Mouse (Mus musculus) cerebellum, postnatal 4 days (tissue): ENCODE data around the gene Olfr1217.
"Not testable (repeated sequence)": the region's sequence is repeated elsewhere in the genome, so short reads cannot be mapped to it uniquely, and the experiment has no call there.

ENCODE experiments used
- DNase-seq, 2 experiments: peaks; one replicate each; pipeline ENCODE4 v3.0.0; 2022; ENCODE audit warnings: low spot score in 2 of 2, mixed read lengths in 1 of 2

Gene Olfr1217

DNA sequence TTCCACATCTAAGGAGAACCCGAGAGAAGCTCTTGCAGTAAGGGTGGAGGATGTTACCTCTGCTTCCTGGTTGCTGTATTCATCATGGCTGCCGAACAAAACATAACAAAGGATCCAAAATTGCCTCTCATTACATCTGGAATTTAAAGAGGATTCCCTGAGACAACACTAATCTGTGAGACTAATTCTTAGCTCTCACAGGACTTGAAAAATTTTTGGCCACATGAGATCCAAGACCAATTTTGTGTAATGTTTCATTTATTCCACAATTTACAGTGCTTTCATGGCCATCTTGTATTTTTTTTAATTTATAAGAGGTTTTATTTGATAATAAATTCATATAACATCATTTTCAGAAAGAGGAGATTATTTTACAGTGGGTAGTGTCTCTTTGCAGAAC lies at the start of gene Olfr1217:
Gene Olfr1217 (minus strand): TSS at position 101 of the 400 bp plus-strand sequence.
- no peak for DNase-seq

DNA sequence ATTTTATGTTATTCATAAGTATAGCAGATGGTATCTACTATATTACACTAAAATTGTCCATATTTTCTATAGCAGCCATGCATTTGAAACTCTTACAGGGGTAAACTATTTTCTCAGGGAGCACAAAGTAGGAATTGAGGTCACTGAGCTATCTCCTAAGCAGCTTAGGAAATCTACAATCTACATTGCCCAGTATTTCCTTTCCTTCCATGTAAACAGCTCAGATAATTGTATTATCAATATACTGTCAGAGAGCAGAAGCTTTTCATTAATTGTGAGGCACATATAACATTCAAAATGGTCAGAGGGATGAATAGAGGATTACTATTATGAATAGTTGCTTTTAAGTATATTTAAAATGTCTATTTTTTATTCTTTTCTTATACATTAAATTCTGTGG lies 49.6 kb upstream of the Olfr1217 start:
- no peak for DNase-seq

DNA sequence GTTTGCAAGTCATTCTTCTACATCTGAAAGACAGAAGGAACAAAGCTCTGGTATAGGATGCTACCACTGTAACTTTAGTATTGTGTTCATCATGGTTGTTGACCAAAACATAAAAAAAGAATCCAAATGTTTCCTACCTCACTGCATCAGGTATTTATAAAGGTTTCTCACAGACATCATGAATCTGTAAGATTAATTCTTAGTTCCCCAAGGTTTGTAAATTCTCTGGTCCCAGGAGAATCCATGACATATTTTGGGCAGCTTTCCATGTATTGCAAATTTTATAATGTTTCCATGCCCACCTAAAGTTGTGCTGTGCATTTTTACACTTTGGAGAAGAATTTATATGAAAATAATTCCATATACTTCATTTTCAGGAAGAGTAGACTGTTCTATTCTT lies 29.2 kb upstream of the Olfr1217 start, which contains the start of gene Olfr1218:
Gene Olfr1218 (minus strand): TSS at position 101 of the 400 bp plus-strand sequence.
- no peak for DNase-seq

DNA sequence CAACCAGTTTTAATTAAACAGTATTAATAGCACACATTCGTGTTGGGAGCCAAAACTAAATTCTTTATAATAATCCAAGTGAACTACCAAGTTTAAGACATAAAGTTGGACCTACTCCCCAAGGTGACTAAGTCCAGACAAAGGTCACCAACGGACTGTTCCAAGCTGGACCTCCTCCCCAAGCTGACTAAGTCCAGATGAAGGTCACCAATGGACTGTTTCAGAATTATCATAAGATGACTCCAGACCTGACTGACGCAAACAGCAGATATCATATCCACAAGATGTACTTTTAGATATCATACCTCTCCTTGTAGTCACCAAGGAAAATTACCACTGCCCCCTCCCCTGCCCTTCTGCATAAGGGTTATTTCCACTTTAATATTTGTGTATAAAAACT lies 10.4 kb downstream of the Olfr1217 start:
- DNase-seq, result not testable (repeated sequence)

DNA sequence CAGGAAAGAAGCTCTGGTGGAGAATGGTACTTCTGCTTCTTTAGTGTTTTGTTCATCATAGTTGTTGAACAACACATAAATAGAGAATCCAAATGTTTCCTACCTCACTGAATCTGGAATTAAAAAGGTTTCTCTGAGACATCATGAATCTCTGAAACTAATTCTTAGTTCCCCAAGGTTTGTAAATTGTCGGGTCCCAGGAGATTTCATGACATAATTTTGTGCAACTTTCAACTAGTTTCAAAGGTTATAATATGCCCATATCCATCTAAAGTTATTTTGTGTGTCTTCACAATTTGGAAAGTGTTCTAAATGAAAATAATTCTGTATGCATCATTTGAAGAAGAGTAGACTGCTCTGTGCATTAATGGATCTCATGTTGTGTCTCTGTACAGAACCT lies 13.6 kb downstream of the Olfr1217 start, which contains the start of gene Olfr1216:
Gene Olfr1216 (minus strand): TSS at position 101 of the 400 bp plus-strand sequence.
- DNase-seq, result no peak

DNA sequence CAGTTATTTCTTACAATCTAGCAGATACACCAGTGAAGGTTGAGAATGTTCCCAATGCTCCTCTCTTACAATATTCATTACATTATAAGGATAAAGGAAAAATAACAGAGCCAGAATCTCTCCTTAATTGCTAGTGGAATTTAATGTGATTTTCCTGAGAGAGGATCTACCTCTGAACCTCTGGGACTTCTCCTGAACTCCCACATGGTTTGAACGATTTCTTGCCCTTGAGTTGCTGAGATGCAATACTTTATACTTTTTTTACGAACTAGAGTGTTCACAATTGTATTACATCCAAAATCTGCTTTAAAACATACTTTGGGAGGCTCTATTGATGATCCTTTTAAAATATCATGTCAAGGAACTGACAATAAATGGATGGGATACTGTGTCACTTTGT lies 25.0 kb downstream of the Olfr1217 start, which contains the start of gene Olfr1215:
Gene Olfr1215 (minus strand): TSS at position 101 of the 400 bp plus-strand sequence.
- no peak for DNase-seq

DNA sequence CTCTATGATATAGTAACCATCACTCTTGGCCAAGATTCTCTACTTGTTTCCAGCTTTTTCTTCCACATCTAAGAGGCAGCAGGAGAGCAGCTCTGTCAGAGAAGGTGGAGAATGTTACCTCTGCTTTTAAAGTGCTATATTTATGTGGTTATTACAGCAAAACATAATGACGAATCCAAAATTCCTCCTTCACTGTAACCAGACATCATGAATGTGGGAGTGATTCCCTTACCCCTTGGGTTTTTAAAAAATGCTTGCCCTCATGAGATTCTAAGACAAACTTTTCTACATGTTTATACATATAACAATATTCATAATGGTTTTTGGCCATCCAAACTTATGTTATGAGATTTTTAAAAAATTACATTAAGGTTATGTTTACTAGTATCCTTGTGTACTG lies 39.3 kb downstream of the Olfr1217 start, which contains the start of gene Olfr1214:
Gene Olfr1214 (minus strand): TSS at position 101 of the 400 bp plus-strand sequence.
- no peak for DNase-seq

DNA sequence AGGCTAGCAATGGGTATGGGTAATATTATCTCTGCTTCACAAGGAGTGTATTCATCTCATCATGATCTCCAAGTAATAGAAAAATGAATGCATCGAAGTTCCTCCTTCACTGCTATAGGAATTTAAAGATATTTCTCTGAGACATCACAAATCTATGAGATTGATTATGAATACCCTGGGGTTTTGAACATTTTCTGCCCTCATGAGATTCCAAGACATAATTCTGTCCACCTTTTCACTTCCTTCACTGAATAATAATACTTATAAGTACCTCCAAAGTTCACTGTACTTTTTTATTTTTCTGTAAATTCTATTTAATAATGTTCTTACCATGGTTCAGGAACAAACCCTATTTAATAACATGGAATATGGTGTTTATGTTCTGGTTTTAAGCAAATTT lies 51.7 kb downstream of the Olfr1217 start, which contains the start of gene Gm13762:
Gene Gm13762 (minus strand): TSS at position 101 of the 400 bp plus-strand sequence.
- DNase-seq, result no peak
